Mouse (Mus musculus) layer of hippocampus, postnatal 25 days (tissue): Measurements from ENCODE around the gene Ppm1l. TPM values are rescaled to one million over a fixed set of nuclear protein-coding genes. Genes with fewer than 3 reads are reported as not detected.

ENCODE experiments used
- DNase-seq, 2 experiments: peaks; one replicate each; pipeline ENCODE4 v3.0.0; 2022; ENCODE audit warnings: mixed read lengths in 2 of 2, low spot score in 1 of 2; ENCODE audit errors: extremely low spot score in 1 of 2
- total RNA-seq, 2 experiments: library from RNA; stranded (reverse); gene quantifications; 2 replicates each; pipeline ENCODE4 v1.2.3; 2021

Ppm1l gene
- total RNA-seq, 2 experiments from 2014 or later: 45.9 to 55.1 TPM

- DNase-seq: no peak
Measured at GRCm38 (mm10) chr3:69329910-69330309, 13.2 kb downstream of the Ppm1l start.

DNA sequence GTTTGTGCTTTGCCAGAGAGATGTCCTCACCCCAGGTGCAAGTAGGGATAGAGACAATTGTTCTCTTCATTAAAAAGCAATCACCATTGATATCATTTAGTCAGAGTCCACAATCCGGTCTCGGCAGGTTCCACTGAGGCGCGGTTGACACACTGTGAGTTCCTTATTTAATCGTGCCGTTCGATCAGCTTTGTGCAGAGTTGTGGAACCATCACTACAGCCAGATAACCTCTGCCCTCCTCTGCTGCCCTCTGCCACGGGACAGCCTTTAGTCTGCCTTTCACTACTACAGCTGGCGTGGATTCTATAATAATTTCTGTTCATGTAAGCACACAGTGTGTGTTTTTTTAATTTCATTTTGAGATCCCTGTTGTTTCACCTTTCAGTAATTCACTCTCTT lies 17.2 kb downstream of the Ppm1l start:
- DNase-seq: no peak

GRCm38 (mm10) chr3:69340486-69340885 lies 23.8 kb downstream of the Ppm1l start:
- DNase-seq: no peak

DNA sequence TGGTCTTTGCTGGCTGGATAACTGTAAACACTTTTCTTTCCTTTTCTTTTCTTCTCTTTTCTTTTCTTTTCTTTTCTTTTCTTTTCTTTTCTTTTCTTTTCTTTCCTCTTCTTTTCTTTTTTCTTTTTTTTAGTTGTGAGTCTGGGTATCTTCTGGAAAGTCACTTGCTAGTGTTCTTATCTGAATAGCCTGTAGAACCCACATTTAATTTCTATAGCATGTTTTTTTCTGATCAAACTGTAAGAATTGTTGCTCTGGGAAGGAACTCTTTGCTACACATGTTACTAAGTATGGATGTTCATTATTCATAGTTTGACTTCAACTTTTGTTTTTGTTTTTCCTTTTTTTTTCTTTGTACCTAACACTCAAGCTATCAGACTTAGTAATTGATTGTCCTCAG lies 24.3 kb downstream of the Ppm1l start:
- DNase-seq: no peak

GRCm38 (mm10) chr3:69341514-69341913 lies 24.9 kb downstream of the Ppm1l start:
- no peak for DNase-seq

DNA sequence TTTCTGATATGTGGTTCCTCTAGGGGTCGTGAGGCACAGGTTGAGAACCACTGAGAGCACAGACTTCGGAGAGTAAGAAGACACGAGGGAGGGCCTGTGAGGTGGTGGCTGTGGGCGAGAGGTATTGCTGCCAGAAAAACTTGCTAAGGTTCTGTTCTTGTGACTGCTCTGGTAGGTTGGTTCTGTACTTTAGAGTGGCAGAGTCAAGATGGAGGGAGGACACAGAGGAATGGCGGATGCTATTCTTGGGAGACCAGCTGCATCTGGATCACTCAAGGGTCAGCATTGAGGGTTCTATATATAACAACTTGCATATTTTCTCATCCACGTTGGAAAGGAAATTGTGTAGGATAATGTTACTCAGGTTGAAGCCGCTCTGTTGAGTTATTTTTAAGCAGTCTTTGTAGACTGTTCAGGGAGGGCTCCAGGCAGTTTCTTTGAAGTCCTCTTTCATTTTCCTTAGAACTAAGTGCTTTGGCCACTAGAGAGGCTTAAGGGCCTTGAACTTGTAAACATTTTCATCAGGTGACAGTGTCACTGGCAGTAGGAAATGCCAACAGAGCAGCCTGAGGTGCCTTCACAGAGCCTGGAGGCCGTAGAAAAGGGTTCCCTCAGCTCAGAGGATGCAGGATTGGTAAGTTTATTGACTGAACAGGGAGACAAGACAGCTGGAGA lies 25.7 kb downstream of the Ppm1l start:
- no peak for DNase-seq

- DNase-seq: no peak
Measured at GRCm38 (mm10) chr3:69343124-69343523, 26.5 kb downstream of the Ppm1l start.

- no peak for DNase-seq
Measured at GRCm38 (mm10) chr3:69346514-69346913, 29.9 kb downstream of the Ppm1l start.

DNA sequence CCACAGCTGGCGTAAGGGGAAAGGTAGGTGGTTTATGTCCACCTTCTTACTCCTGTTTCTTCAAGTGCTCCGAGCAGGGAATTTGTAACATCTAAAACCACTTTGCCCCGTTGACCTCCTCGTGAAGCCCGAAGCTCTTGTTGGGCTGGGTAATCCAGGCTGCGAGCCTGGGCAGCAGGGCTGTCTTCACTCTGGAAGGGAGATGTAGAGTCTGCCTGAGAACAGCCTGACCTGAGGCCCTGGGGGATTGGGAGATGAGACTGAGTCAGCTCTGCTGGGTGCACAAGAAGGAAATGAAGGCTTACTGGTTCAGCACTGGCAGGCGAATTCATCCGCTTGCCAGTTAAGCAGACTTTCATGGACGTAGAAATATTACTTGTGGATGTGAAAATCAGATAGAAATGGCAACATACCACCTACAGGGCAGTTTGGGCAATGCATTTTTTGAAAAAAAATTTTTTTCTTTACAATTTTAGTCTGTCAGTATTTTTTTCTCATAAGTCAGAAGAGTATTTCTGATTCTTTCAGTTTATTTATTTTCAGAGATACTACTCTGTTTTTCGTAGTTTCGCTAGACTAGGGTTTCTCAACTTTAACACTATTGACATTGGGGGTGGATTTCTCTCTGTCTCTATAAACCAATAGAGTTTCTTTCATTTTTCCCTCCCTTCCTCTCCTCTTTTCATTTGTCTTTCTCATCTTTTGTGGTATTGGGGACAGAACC lies 31.7 kb downstream of the Ppm1l start:
- no peak for DNase-seq

DNA sequence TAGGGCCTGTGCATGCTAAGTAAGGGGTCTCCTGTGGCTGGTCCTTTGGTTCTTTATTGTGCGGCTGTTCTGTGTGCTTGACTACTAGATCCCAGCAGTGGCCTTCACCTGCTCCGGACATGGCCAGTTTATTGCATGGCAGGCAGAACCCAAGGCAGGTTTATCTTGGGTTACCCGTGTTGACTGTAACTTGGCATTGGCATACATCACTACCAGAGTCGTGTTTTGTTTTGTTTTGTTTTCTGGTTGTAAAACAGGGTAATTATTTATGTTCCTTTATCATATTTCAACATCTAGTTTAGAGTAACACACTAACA lies 32.2 kb downstream of the Ppm1l start:
- DNase-seq: no peak

- no peak for DNase-seq
Measured at GRCm38 (mm10) chr3:69349973-69350372, 33.3 kb downstream of the Ppm1l start.

DNA sequence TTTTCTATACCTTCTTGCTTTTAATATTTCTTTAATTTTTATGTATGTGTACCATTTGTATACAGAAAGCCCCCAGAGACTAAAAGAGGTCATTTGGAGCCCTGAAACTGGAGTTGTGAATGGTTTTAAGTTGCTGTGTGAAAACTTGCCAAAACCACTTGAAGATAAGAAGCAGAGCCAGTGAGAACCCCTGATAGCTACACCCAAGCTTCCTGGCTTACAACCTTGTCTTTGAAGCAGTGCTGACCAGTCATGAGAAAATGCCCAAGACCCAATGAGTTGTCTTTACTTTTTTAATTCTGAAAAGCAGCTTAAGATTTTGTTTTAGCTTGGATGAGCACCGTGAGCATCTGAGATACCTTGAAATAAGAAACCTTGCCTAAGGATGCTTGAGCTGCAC lies 35.5 kb downstream of the Ppm1l start:
- no peak for DNase-seq

DNA sequence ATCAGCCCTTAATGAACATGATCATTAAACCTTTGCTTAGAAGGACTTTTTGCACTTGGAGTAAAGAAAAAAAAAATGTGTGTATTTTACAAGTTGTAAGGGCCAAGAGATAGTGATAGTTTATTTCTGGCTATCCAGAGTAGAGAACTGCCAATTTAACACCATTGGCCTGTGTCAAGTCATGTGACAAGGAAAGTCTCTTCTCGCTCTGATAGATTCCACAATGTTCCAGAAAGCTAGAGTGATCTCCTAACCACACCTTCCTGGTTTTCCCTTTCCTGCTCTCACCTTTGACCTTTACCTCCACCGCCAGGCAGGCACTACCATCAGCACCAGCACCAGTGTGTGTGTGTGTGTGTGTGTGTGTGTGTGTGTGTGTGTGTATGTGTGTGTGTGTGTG lies 38.0 kb downstream of the Ppm1l start:
- no peak for DNase-seq

DNA sequence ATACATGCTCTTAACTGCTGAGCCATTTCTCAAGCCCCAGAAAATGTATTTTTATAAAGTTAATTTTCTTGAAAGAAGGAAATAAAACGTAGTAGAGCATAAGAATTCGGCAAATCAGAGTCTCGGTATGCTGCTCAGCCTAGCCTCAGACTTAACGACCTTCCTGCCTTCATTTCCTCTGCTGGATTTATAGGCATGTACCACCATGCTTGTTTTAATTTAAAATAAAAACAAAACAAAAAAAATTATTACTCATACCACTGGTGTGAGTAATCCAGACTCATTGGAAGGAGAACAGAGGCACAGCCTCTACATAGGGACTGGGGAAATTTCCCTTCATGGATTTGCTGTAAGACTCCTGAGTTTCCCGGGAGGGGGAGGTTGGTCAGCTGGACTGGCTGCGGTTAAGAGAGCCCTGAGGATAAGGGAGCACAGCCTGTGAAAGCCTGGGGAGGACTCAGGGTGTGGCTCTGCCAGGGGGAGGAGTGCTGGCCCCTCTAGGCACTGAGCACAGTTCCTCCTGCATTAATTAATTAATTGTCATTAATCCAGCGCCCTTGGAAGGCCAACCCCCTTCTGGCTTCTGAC lies 39.5 kb downstream of the Ppm1l start:
- DNase-seq: no peak

DNA sequence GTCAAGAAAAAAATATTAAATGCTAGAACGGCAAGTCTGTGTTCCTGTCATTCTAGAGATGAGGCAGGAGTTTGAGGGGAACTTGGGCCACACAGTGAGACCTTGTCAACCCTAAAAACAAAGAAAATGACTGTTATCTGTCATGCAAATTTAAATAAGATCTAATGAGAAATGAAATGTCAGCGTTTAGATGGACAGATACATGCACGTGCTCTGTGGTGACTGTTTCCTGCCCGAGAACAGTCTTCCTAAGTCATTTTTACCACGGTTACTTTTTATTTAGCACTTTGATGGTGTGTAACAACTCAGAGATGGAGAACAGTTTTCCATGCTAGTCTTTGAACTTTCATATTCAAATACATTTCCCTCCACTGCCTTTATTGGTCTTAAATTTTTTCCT lies 40.1 kb downstream of the Ppm1l start:
- DNase-seq: no peak

DNA sequence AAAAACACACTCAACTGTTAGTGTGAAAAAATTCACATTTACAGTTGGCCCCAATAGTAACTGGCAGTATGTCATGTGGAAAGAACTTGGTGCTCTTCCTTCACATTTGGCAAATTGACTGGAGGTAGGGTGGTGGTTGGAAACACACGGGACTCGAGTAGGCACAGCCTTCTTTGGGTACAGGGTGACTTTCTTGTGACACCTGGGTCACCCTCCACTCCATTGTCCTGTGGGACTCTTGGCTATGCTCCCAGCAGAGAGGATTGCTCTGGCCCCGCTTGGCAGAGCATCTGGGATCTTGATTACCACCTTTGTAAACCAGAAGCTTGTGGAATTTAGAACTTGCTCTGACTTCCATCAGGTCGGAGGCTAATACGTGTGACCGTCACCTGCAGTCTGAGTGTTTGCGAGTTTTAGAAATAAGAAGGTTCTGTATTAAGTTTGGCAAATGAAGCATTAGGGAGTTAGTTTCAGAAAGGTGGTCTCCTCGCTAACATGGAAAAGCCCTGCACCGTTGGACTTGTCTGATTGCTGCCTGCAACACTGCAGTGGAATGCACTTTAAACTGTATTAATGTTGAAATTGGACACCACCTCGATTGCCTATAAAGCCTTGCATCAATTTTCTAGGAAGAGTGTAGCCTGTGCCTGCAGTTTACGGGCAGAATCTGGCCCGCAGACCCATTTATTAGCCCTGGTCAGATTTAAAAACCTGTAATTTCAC lies 41.4 kb downstream of the Ppm1l start:
- no peak for DNase-seq

- DNase-seq: no peak
Measured at GRCm38 (mm10) chr3:69358620-69358964, 41.9 kb downstream of the Ppm1l start.

- no peak for DNase-seq
Measured at GRCm38 (mm10) chr3:69360263-69360895, 43.7 kb downstream of the Ppm1l start.

DNA sequence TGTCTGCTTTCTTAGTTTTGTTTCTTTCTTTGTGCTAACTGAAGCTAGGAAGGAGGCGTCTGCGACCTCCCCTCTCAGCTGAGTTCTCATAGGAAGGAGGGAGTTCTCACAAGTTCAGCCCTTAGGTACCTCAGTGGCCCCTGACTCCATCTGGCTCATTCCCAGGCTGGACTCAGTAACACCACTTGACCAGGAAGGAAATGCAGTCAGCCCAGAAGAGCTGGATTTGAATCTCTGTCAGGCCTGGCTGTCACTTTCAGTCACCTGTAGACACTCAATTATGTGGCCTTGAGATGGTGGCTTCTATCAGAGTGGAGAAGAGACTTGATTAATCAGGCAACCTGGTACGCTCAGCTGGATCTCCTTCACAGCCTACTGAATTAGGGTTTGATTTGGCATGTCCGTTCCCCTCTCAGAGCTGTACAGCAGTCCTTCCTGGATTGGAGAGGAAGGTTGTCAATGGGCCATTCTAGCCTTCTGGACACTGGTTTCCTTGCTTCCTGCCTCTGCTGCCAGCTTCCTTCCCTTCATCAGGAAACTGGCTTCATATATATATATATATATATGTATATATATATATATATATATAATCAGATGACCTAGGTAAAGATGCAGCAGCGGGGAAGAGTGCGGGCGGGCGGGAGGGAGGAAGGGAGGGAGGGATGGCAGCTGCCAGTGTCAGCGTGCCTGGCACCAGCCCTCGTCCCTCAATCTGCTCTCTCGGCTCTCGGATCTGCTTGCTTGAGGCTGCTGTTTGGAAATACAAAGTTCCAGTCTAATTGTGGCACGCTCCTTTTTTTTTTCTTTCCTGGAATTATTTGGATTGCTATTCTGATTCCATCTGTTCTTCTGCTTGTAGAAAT lies 45.1 kb downstream of the Ppm1l start:
- DNase-seq: no peak

DNA sequence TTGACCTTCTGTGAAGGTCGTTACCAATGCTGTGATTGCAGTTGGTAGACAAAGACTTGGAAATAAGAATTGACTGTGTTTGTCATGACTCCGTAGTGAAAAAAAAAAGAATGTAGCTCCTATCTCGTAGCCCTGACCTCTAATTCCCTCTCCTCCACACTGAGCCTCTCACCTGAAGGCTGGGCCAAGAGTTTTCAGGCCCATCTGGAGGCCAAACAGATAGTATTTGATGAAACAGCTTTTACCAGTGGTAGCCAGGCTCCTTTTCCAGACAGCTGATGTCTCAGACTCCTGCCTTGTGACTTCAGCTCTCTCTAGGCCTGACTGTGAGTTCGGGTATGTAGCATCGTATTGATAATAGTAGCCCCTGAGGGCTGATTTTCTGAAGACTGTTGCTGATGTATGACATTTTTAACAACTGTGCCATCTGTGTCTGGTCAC lies 45.7 kb downstream of the Ppm1l start:
- DNase-seq: no peak
